Mouse (Mus musculus) midbrain, embryonic 11.5 days (tissue): Measurements from ENCODE around the gene Sugt1. TPM values are rescaled to one million over a fixed set of nuclear protein-coding genes. Genes with fewer than 3 reads are reported as not detected.

Source experiments
- ATAC-seq: fragments of 200-750 bp; cut with Nextera tagmentation; 2 replicates; pipeline ENCODE4 v1.8.0; 2017; ENCODE audit warnings: moderate TSS enrichment, moderate library complexity; ENCODE audit not compliant: low FRiP score
- DNase-seq: peaks from one replicate; pipeline ENCODE4 v3.0.0; 2015; ENCODE audit warnings: low spot score; ENCODE audit errors: missing footprints
- H3K27ac ChIP-seq: fragments of 300-500 bp; sonication (generic); 2 replicates; pipeline ENCODE4 v1.5.1; 2014; ENCODE audit warnings: low read depth, low read length
- H3K27me3 ChIP-seq: fragments of 300-500 bp; sonication (generic); 2 replicates; pipeline ENCODE4 v1.6.1; 2014; ENCODE audit warnings: mild to moderate bottlenecking, low read length, moderate library complexity, mixed read lengths; ENCODE audit not compliant: control insufficient read depth, insufficient read depth
- H3K36me3 ChIP-seq: fragments of 300-500 bp; sonication (generic); 2 replicates; pipeline ENCODE4 v1.6.1; 2014; ENCODE audit warnings: mild to moderate bottlenecking, low read length, moderate library complexity, mixed read lengths; ENCODE audit not compliant: control insufficient read depth, insufficient read depth
- H3K4me1 ChIP-seq: fragments of 300-500 bp; sonication (generic); 2 replicates; pipeline ENCODE4 v1.6.1; 2014; ENCODE audit warnings: low read length; ENCODE audit not compliant: control insufficient read depth, insufficient read depth
- H3K4me2 ChIP-seq: fragments of 300-500 bp; sonication (generic); 2 replicates; pipeline ENCODE4 v1.6.1; 2014; ENCODE audit warnings: mild to moderate bottlenecking, moderate library complexity
- H3K4me3 ChIP-seq: fragments of 300-500 bp; sonication (generic); 2 replicates; pipeline ENCODE4 v1.5.1; 2014; ENCODE audit warnings: low read depth, low read length
- H3K9ac ChIP-seq: fragments of 300-500 bp; sonication (generic); 2 replicates; pipeline ENCODE4 v1.6.1; 2014; ENCODE audit warnings: low read length
- H3K9me3 ChIP-seq: fragments of 300-500 bp; sonication (generic); 2 replicates; pipeline ENCODE4 v1.6.1; 2016; ENCODE audit warnings: low read length; ENCODE audit not compliant: control insufficient read depth
- WGBS: fragments of 180-500 bp; shearing (Covaris S2); extraction: QIAGEN DNeasy Blood & Tissue Kit; methylation state at CpG from one replicate; pipeline ENCODE4 v1.1.7; 2014; 5-methylcytosine and 5-hydroxymethylcytosine counted together
- polyA plus RNA-seq: library from polyadenylated mRNA; unstranded; fragments of >200 nt; fragmentation: Nextera tagmentation; extraction: Ambion mirVana; gene quantifications from 2 replicates; pipeline ENCODE4 v1.2.1, GENCODE M21; 2014

Sugt1 gene
- polyA plus RNA-seq, 1 experiment from 2014 or later, result 163 TPM

- DNase-seq (no peak), ATAC-seq (no peak)
- WGBS, result 82% methylated on average over 6 of the region's 6 CpGs
- H3K4me3 ChIP-seq, result no peak overlapping the region
- no peak overlapping the region for H3K9ac ChIP-seq
- H3K36me3 ChIP-seq, result no peaks in the 10 kb centered on the region
- H3K27ac ChIP-seq, result no peak overlapping the region
- no peak overlapping the region for H3K4me2 ChIP-seq
- H3K27me3 ChIP-seq, result no peaks in the 10 kb centered on the region
- H3K9me3 ChIP-seq, result no peaks in the 10 kb centered on the region
- no peaks in the 10 kb centered on the region for H3K4me1 ChIP-seq
Measured at GRCm38 (mm10) chr14:79658748-79659508, 71.4 kb downstream of the Sugt1 start.

- H3K36me3 ChIP-seq, result no peaks in the 10 kb centered on the region
- no peak for ATAC-seq
- no peak overlapping the region for H3K4me2 ChIP-seq
- no peak overlapping the region for H3K27ac ChIP-seq
- H3K9me3 ChIP-seq, result no peaks in the 10 kb centered on the region
- no peak for DNase-seq
- H3K27me3 ChIP-seq, result no peaks in the 10 kb centered on the region
- no peak overlapping the region for H3K4me3 ChIP-seq
- 53% methylated on average over 5 of the region's 5 CpGs for WGBS
- no peak overlapping the region for H3K9ac ChIP-seq
- H3K4me1 ChIP-seq, result no peaks in the 10 kb centered on the region
Measured at GRCm38 (mm10) chr14:79660467-79660866, 73.0 kb downstream of the Sugt1 start.

DNA sequence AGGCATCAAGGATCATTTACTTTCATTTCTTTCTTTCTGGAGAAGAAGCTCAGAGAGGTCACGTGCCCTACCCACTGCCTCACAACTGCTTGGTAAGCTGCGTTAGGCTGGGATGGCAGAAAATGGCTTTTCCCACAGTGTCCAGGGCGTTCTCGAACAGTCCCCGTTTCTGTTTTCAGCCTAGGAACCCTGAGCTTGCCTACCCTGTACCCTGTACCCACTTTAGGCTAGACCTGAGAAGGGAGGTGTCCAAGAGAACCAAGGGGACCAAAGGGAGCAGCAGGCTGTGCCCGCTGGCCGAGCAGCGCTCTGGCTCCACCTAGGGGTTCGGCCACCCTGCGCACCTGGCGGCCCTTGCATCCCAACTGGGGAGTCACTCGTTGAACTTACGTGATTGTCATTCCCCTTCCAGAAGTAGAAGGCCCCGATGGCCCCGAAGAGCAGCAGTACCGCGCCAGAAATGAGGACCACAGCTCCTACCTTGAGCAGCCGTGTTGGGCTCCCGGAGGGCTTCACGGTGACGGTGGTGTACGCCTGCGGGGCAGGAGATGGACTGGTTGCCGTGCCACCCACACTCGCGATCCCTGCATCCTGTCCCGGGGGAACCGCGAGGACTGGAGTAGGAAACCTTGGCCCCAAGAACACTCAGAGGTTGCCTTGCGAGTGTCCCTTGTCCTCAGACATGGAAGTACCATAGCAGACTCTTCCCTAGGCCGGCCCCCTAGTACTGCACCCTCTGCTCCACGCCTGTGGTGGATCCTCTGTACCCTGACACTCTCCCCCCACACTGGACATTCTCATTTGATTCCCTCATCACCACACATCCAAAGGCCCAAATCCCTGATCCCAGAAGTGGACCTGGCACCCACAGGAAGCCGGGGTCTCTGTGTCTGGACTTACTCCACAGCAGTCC, 73.8 kb downstream of the Sugt1 start:
- DNase-seq (peak; percentile 95), ATAC-seq (peak; percentile 84)
- Histone ChIP-seq H3K9ac (peak overlapping the region; percentile 42; the same call in 1 of the 2 replicates), H3K27ac (no peak overlapping the region), H3K4me1 (no peaks in the 10 kb centered on the region), H3K9me3 (no peaks in the 10 kb centered on the region), H3K36me3 (no peaks in the 10 kb centered on the region), H3K4me3 (peak overlapping the region; percentile 20; the same call in 1 of the 2 replicates), H3K27me3 (no peaks in the 10 kb centered on the region), H3K4me2 (peak overlapping the region; percentile 50)
- 17% methylated on average over 33 of the region's 33 CpGs for WGBS

GRCm38 (mm10) chr14:79662001-79662400, 74.5 kb downstream of the Sugt1 start, which contains the start of gene Cnmd:
Gene Cnmd (minus strand): TSS chr14:79662170.
- peak within 1 kb of the TSS; percentile 20; the same call in 1 of the 2 replicates for H3K4me3 ChIP-seq
- no peak for DNase-seq
- H3K4me2 ChIP-seq, result peak within 1 kb of the TSS; percentile 50
- peak; percentile 36; the same call in 1 of the 2 replicates for ATAC-seq
- H3K4me1 ChIP-seq, result no peaks in the 10 kb centered on the region
- 59% methylated on average over 4 of the region's 4 CpGs for WGBS
- H3K9ac ChIP-seq, result peak within 1 kb of the TSS; percentile 42; the same call in 1 of the 2 replicates
- H3K9me3 ChIP-seq, result no peaks in the 10 kb centered on the region
- no peak within 1 kb of the TSS for H3K27ac ChIP-seq
- H3K36me3 ChIP-seq, result no peaks in the 10 kb centered on the region
- no peaks in the 10 kb centered on the region for H3K27me3 ChIP-seq

DNA sequence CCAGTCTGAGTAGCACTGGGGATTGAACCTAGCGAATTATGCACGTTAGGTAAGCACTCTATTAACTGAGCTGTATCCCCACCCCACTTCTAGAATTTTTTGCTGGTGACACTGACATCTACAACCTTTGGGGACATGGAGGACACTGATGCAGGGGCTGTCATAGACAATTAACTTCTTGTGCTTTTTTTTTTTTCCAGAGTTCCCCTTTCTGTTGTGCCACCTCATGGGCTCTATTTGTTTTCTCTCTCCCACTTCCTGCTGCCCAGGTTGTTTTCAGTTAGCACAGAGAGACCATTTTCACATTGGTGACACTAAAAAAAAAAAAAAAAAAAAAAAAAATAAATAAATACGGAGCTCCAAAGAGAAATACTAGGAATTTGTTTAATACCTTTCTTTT, 83.5 kb downstream of the Sugt1 start:
- DNase-seq, result no peak
- 83% methylated on average over 3 of the region's 3 CpGs for WGBS

DNA sequence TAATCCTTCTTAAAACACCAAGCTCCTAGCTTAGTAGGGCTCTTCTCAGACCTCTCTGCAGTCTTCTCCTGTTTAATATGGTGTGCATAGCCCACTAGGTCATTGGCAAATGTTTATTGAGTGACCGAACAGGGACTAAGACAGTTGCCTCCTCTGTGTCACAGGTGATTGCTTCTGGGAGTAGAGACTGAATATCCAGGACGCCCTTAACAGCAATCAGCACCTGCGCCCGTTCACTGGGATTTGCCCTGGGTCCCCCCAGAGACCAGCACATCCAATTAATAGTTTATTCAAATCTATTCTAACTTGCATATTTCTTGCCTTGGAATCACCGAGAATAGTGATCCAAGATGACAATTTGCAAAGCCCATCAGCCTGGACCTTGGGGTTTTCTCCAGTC, 85.1 kb downstream of the Sugt1 start:
- Histone ChIP-seq H3K9ac (no peak overlapping the region), H3K4me3 (no peak overlapping the region), H3K27me3 (no peaks in the 10 kb centered on the region), H3K36me3 (no peaks in the 10 kb centered on the region), H3K9me3 (no peaks in the 10 kb centered on the region), H3K27ac (no peak overlapping the region), H3K4me2 (no peak overlapping the region), H3K4me1 (peaks cover 23% of the 10 kb centered on the region)
- WGBS, result 74% methylated on average over 5 of the region's 5 CpGs
- peak; percentile 68 for ATAC-seq
- DNase-seq, result peak; percentile 85

More for the DNA sequence above, 83.5 kb downstream of the Sugt1 start:
- Histone ChIP-seq H3K4me2 (no peak overlapping the region), H3K4me3 (no peak overlapping the region), H3K27ac (no peak overlapping the region), H3K9me3 (no peaks in the 10 kb centered on the region), H3K27me3 (no peaks in the 10 kb centered on the region), H3K36me3 (no peaks in the 10 kb centered on the region), H3K4me1 (peaks cover 13% of the 10 kb centered on the region), H3K9ac (no peak overlapping the region)
- 0 out of 2 replicates have a peak, but pooled peaks have one; percentile 3 for ATAC-seq

DNA sequence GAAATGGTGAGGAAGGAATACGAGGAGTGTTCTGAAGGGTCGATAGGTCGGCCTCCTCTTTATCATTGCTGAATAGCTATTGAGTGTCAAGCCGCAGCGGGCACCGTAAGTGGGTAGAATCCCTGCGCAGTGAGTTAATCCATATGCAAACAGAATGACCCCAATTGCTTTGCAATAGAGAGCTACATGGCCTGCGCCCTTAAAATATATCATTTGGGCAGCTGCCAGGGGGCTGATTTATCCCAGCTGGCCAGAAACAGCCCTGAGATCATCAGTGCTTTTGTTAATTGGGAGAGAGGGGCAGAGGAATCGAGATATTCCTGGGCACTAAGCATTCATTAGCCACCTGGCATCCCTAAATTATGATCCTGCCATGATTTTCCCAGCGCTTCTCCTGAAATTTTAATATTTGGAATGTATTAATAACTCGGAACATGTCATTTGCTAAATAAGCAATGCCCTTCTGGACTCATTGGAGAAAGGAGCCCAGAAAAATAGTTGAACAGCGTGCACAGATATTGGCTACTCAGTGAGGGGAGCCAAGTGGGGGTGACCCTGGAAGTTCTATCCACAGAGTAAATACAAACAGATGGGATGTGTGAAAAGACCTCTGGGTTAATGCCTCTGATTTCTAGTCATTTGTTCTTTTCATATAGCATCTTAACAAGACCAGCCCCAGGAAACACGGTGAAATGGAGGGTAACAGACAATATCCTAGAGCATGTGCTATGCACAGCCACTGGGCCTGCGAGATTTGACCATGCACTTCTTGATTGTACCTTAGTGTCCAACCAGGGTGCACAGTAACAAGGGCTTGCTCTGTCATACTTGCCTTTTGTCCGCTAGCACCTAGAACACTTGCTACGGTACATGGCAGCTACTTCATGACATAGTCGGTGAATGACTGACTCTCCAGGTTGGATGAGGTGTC, 85.9 kb downstream of the Sugt1 start:
- DNase-seq, result peak; percentile 89
- Histone ChIP-seq H3K27ac (peak overlapping the region; percentile 57), H3K36me3 (no peaks in the 10 kb centered on the region), H3K4me1 (peaks cover 29% of the 10 kb centered on the region), H3K27me3 (no peaks in the 10 kb centered on the region), H3K9ac (no peak overlapping the region), H3K4me2 (no peak overlapping the region), H3K4me3 (no peak overlapping the region), H3K9me3 (no peaks in the 10 kb centered on the region)
- peak; percentile 73 for ATAC-seq
- WGBS, result 57% methylated on average over 17 of the region's 17 CpGs

- no peak overlapping the region for H3K9ac ChIP-seq
- H3K9me3 ChIP-seq, result no peaks in the 10 kb centered on the region
- no peak overlapping the region for H3K27ac ChIP-seq
- H3K4me2 ChIP-seq, result no peak overlapping the region
- H3K4me1 ChIP-seq, result peaks cover 24% of the 10 kb centered on the region
- ATAC-seq (no peak), DNase-seq (peak; percentile 88)
- no peak overlapping the region for H3K4me3 ChIP-seq
- WGBS, result 48% methylated on average over 15 of the region's 15 CpGs
- no peaks in the 10 kb centered on the region for H3K36me3 ChIP-seq
- H3K27me3 ChIP-seq, result no peaks in the 10 kb centered on the region; the same call in 1 of the 2 replicates
Measured at GRCm38 (mm10) chr14:79677108-79677753, 89.7 kb downstream of the Sugt1 start.
